Mouse (Mus musculus): Measurements from ENCODE around the gene Lancl1. TPM values are rescaled to one million over a fixed set of nuclear protein-coding genes. Genes with fewer than 3 reads are reported as not detected.

Lancl1 gene
- polyA plus RNA-seq, 1 experiment from 2014 or later = 68.0 TPM

GRCm38 (mm10) chr1:66960536-66961243, 78.0 kb downstream of the Lancl1 start:
- DNase-seq (ENCODE audit: low spot score) = no peak

GRCm38 (mm10) chr1:66957361-66957760, 81.3 kb downstream of the Lancl1 start:
- Histone ChIP-seq H3K36me3 (ENCODE audit: insufficient read depth, low read length) (no peaks in the 10 kb centered on the region), H3K4me3 (ENCODE audit: low read depth, low read length) (no peak overlapping the region), H3K9me3 (ENCODE audit: low read length) (no peaks in the 10 kb centered on the region), H3K27ac (ENCODE audit: low read length) (no peak overlapping the region), H3K4me2 (replicated peaks; ENCODE audit: low read depth, low read length) (no peak overlapping the region), H3K27me3 (replicated peaks; ENCODE audit: insufficient read depth, low read length) (no peaks in the 10 kb centered on the region), H3K4me1 (ENCODE audit: insufficient read depth, low read depth, low read length) (no peaks in the 10 kb centered on the region), H3K9ac (replicated peaks; ENCODE audit: low read depth) (no peak overlapping the region)
- 81% methylated on average over 3 of the region's 3 CpGs for WGBS
- ATAC-seq (no peak), DNase-seq (ENCODE audit: low spot score) (no peak)
- TF ChIP-seq EP300 (IDR thresholded peaks at IDR 0.05) = no peak
- TF ChIP-seq CTCF (IDR thresholded peaks at IDR 0.05) = no peak

More at GRCm38 (mm10) chr1:66960536-66961243, 78.0 kb downstream of the Lancl1 start:
- Histone ChIP-seq H3K9me3 (ENCODE audit: low read length) (no peaks in the 10 kb centered on the region), H3K9ac (replicated peaks; ENCODE audit: low read depth) (no peak overlapping the region), H3K4me3 (ENCODE audit: low read depth, low read length) (no peak overlapping the region), H3K4me1 (ENCODE audit: insufficient read depth, low read depth, low read length) (no peaks in the 10 kb centered on the region), H3K36me3 (ENCODE audit: insufficient read depth, low read length) (no peaks in the 10 kb centered on the region), H3K27ac (ENCODE audit: low read length) (no peak overlapping the region), H3K4me2 (replicated peaks; ENCODE audit: low read depth, low read length) (no peak overlapping the region), H3K27me3 (replicated peaks; ENCODE audit: insufficient read depth, low read length) (no peaks in the 10 kb centered on the region)
- no peak for TF ChIP-seq EP300 (IDR thresholded peaks at IDR 0.05)
- no peak for TF ChIP-seq CTCF (IDR thresholded peaks at IDR 0.05)
- ATAC-seq = no peak
- WGBS = 41% methylated on average over 8 of the region's 8 CpGs

GRCm38 (mm10) chr1:66951086-66951485, 87.6 kb downstream of the Lancl1 start:
- no peak overlapping the region for H3K27ac ChIP-seq (ENCODE audit: low read length)
- no peak for DNase-seq (ENCODE audit: low spot score)
- no peaks in the 10 kb centered on the region for H3K36me3 ChIP-seq (ENCODE audit: insufficient read depth, low read length)
- no peaks in the 10 kb centered on the region for H3K27me3 ChIP-seq (replicated peaks; ENCODE audit: insufficient read depth, low read length)
- 78% methylated on average over 3 of the region's 3 CpGs for WGBS
- TF ChIP-seq CTCF (IDR thresholded peaks at IDR 0.05) (no peak), EP300 (IDR thresholded peaks at IDR 0.05) (no peak)
- no peak for ATAC-seq
- H3K9me3 ChIP-seq (ENCODE audit: low read length) = no peaks in the 10 kb centered on the region
- H3K4me1 ChIP-seq (ENCODE audit: insufficient read depth, low read depth, low read length) = no peaks in the 10 kb centered on the region
- no peak overlapping the region for H3K4me2 ChIP-seq (replicated peaks; ENCODE audit: low read depth, low read length)
- no peak overlapping the region for H3K4me3 ChIP-seq (ENCODE audit: low read depth, low read length)
- H3K9ac ChIP-seq (replicated peaks; ENCODE audit: low read depth) = no peak overlapping the region

Other genes with a start within 250 kb of the Lancl1 start
- 11.2 and 13.1 TPM in 2 replicates for gene Kansl1l, start 221.3 kb downstream of the Lancl1 start, polyA plus RNA-seq (2015; fragmentation: Nextera tagmentation; extraction: Ambion mirVana)
- 217 and 230 TPM in 2 replicates for gene Acadl, start 175.6 kb downstream of the Lancl1 start, polyA plus RNA-seq (2015; fragmentation: Nextera tagmentation; extraction: Ambion mirVana)
- 4.0 and 4.3 TPM in 2 replicates for gene Myl1, start 93.5 kb downstream of the Lancl1 start, polyA plus RNA-seq (2015; fragmentation: Nextera tagmentation; extraction: Ambion mirVana)
- 0.05 and 0.06 TPM in 2 replicates for gene Cps1, start 84.2 kb upstream of the Lancl1 start, polyA plus RNA-seq (2015; fragmentation: Nextera tagmentation; extraction: Ambion mirVana)

Data from lung, postnatal 0 days (tissue).